Mouse (Mus musculus): ENCODE results near the gene Gm5072. TPM values are rescaled to one million over a fixed set of nuclear protein-coding genes. Genes with fewer than 3 reads are reported as not detected.
"Not testable (repeated sequence)": the region's sequence is repeated elsewhere in the genome, so short reads cannot be mapped to it uniquely, and the experiment has no call there.

Gm5072 gene
- not detected in 2 replicates for polyA plus RNA-seq (2015; fragmentation: Nextera tagmentation; extraction: Ambion mirVana)

DNA sequence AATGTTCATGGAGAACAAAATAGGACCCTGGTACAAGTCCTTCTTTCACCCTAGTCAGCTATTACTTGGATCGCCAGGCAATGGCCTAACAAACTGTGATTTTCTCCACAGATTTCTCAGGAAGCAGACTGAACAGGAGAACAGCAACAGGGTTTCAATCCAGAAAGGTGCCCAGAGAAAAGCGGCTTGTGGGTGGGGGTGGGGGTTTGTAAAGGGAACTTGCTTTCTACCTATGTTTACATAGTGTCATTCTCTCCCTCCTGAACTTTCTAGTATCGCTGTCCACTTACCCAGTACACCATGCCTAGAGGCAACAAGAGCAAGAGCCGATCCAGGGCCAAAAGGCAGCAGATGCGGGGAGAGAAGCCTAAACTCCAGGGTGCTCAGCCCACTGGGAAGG, at the start of gene Gm5072:
Gene Gm5072 (plus strand): TSS at position 301 of the 400 bp plus-strand sequence.
- H3K4me1 ChIP-seq (ENCODE audit: control insufficient read depth, insufficient read depth, low read length); H3K9me3 ChIP-seq (ENCODE audit: control insufficient read depth, low read length); ATAC-seq; H3K4me3 ChIP-seq (ENCODE audit: low read length); H3K36me3 ChIP-seq (ENCODE audit: control insufficient read depth, insufficient read depth, low read length); H3K27ac ChIP-seq (ENCODE audit: low read length); H3K27me3 ChIP-seq (replicated peaks; ENCODE audit: control insufficient read depth, insufficient read depth, low read length); H3K4me2 ChIP-seq (ENCODE audit: low read depth, low read length); H3K9ac ChIP-seq (ENCODE audit: low read depth, low read length): not testable (repeated sequence)
- no CpG with 5 or more reads among the region's 5 CpGs for WGBS

Other genes starting within 250 kb of the Gm5072 start
- gene Mageb2, start 60.8 kb upstream of the Gm5072 start, polyA plus RNA-seq (2015; fragmentation: Nextera tagmentation; extraction: Ambion mirVana), result not detected in 2 replicates
- not detected in 2 replicates for gene Gm8914, start 87.6 kb downstream of the Gm5072 start, polyA plus RNA-seq (2015; fragmentation: Nextera tagmentation; extraction: Ambion mirVana)
- not detected in 2 replicates for gene 1700084M14Rik, start 183.4 kb downstream of the Gm5072 start, polyA plus RNA-seq (2015; fragmentation: Nextera tagmentation; extraction: Ambion mirVana)
- not detected in 2 replicates for gene Gm14781, start 239.7 kb downstream of the Gm5072 start, polyA plus RNA-seq (2015; fragmentation: Nextera tagmentation; extraction: Ambion mirVana)

All from intestine, embryonic 16.5 days (tissue).